Mouse (Mus musculus): ENCODE results near the gene Pitpna. TPM values are rescaled to one million over a fixed set of nuclear protein-coding genes. Genes with fewer than 3 reads are reported as not detected.

The Pitpna gene
- polyA plus RNA-seq, 1 experiment from 2014 or later, result 94.2 TPM

GRCm38 (mm10) chr11:75655621-75656545 is 68.0 kb downstream of the Pitpna start:
- Histone ChIP-seq H3K36me3 (ENCODE audit: control insufficient read depth, insufficient read depth, low read length) (0 out of 2 replicates have a peak, but pooled peaks cover 2% of the 10 kb centered on the region), H3K27me3 (replicated peaks; ENCODE audit: control insufficient read depth, insufficient read depth, low read length) (peaks cover 10% of the 10 kb centered on the region), H3K4me3 (ENCODE audit: low read depth, low read length) (peak overlapping the region; percentile 59), H3K4me2 (ENCODE audit: low read length) (peak overlapping the region; percentile 99), H3K4me1 (ENCODE audit: control insufficient read depth, insufficient read depth, low read length) (peaks cover 11% of the 10 kb centered on the region), H3K27ac (ENCODE audit: low read depth, low read length) (no peak overlapping the region), H3K9ac (ENCODE audit: low read length) (peak overlapping the region; percentile 73), H3K9me3 (replicated peaks; ENCODE audit: control insufficient read depth, low read length) (no peaks in the 10 kb centered on the region)
- WGBS, result 1% methylated on average over 77 of the region's 78 CpGs
- peak; percentile 42 for DNase-seq (ENCODE audit: low spot score)
- ATAC-seq, result peak; percentile 16; the same call in 1 of the 2 replicates

- Histone ChIP-seq H3K4me2 (ENCODE audit: low read length) (peak overlapping the region; percentile 99), H3K36me3 (ENCODE audit: control insufficient read depth, insufficient read depth, low read length) (0 out of 2 replicates have a peak, but pooled peaks cover 4% of the 10 kb centered on the region), H3K9ac (ENCODE audit: low read length) (peak overlapping the region; percentile 73), H3K27ac (ENCODE audit: low read depth, low read length) (no peak overlapping the region), H3K27me3 (replicated peaks; ENCODE audit: control insufficient read depth, insufficient read depth, low read length) (peaks cover 10% of the 10 kb centered on the region), H3K4me3 (ENCODE audit: low read depth, low read length) (peak overlapping the region; percentile 59), H3K9me3 (replicated peaks; ENCODE audit: control insufficient read depth, low read length) (no peaks in the 10 kb centered on the region), H3K4me1 (ENCODE audit: control insufficient read depth, insufficient read depth, low read length) (peaks cover 11% of the 10 kb centered on the region)
- DNase-seq (ENCODE audit: low spot score), result no peak
- 69% methylated on average over 19 of the region's 20 CpGs for whole genome bisulfite sequencing
- no peak for ATAC-seq
Observed at GRCm38 (mm10) chr11:75656621-75657590, 69.0 kb downstream of the Pitpna start.

GRCm38 (mm10) chr11:75657841-75658240 is 69.9 kb downstream of the Pitpna start:
- peaks cover 7% of the 10 kb centered on the region for H3K4me1 ChIP-seq (ENCODE audit: control insufficient read depth, insufficient read depth, low read length)
- no peak overlapping the region for H3K4me2 ChIP-seq (ENCODE audit: low read length)
- ATAC-seq, result no peak
- DNase-seq (ENCODE audit: low spot score), result no peak
- H3K9ac ChIP-seq (ENCODE audit: low read length), result no peak overlapping the region
- H3K36me3 ChIP-seq (ENCODE audit: control insufficient read depth, insufficient read depth, low read length), result 0 out of 2 replicates have a peak, but pooled peaks cover 4% of the 10 kb centered on the region
- H3K4me3 ChIP-seq (ENCODE audit: low read depth, low read length), result no peak overlapping the region
- no peak overlapping the region for H3K27ac ChIP-seq (ENCODE audit: low read depth, low read length)
- peaks cover 10% of the 10 kb centered on the region for H3K27me3 ChIP-seq (replicated peaks; ENCODE audit: control insufficient read depth, insufficient read depth, low read length)
- no peaks in the 10 kb centered on the region for H3K9me3 ChIP-seq (replicated peaks; ENCODE audit: control insufficient read depth, low read length)

GRCm38 (mm10) chr11:75658311-75658710 is 70.4 kb downstream of the Pitpna start:
- DNase-seq (ENCODE audit: low spot score), result no peak
- H3K9me3 ChIP-seq (replicated peaks; ENCODE audit: control insufficient read depth, low read length), result no peaks in the 10 kb centered on the region
- peaks cover 5% of the 10 kb centered on the region for H3K27me3 ChIP-seq (replicated peaks; ENCODE audit: control insufficient read depth, insufficient read depth, low read length)
- no peak overlapping the region for H3K27ac ChIP-seq (ENCODE audit: low read depth, low read length)
- no peak overlapping the region for H3K4me2 ChIP-seq (ENCODE audit: low read length)
- peaks cover 7% of the 10 kb centered on the region for H3K4me1 ChIP-seq (ENCODE audit: control insufficient read depth, insufficient read depth, low read length)
- WGBS, result 91% methylated on average over 13 of the region's 13 CpGs
- H3K36me3 ChIP-seq (ENCODE audit: control insufficient read depth, insufficient read depth, low read length), result 0 out of 2 replicates have a peak, but pooled peaks cover 4% of the 10 kb centered on the region
- no peak overlapping the region for H3K9ac ChIP-seq (ENCODE audit: low read length)
- no peak for ATAC-seq
- no peak overlapping the region for H3K4me3 ChIP-seq (ENCODE audit: low read depth, low read length)

- Histone ChIP-seq H3K9ac (ENCODE audit: low read length) (no peak overlapping the region), H3K4me2 (ENCODE audit: low read length) (no peak overlapping the region), H3K4me1 (ENCODE audit: control insufficient read depth, insufficient read depth, low read length) (peaks cover 3% of the 10 kb centered on the region), H3K27ac (ENCODE audit: low read depth, low read length) (no peak overlapping the region), H3K9me3 (replicated peaks; ENCODE audit: control insufficient read depth, low read length) (no peaks in the 10 kb centered on the region), H3K4me3 (ENCODE audit: low read depth, low read length) (no peak overlapping the region), H3K36me3 (ENCODE audit: control insufficient read depth, insufficient read depth, low read length) (0 out of 2 replicates have a peak, but pooled peaks cover 4% of the 10 kb centered on the region), H3K27me3 (replicated peaks; ENCODE audit: control insufficient read depth, insufficient read depth, low read length) (no peaks in the 10 kb centered on the region; the same call in none of the 2 replicates)
- ATAC-seq, result no peak
- no peak for DNase-seq (ENCODE audit: low spot score)
- 85% methylated on average over 14 of the region's 14 CpGs for WGBS
Observed at GRCm38 (mm10) chr11:75658996-75659750, 71.3 kb downstream of the Pitpna start.

GRCm38 (mm10) chr11:75660081-75660590 is 72.2 kb downstream of the Pitpna start:
- H3K9ac ChIP-seq (ENCODE audit: low read length), result no peak overlapping the region
- 0 out of 2 replicates have a peak, but pooled peaks cover 4% of the 10 kb centered on the region for H3K36me3 ChIP-seq (ENCODE audit: control insufficient read depth, insufficient read depth, low read length)
- no peak overlapping the region for H3K4me3 ChIP-seq (ENCODE audit: low read depth, low read length)
- H3K9me3 ChIP-seq (replicated peaks; ENCODE audit: control insufficient read depth, low read length), result no peaks in the 10 kb centered on the region
- ATAC-seq, result no peak
- H3K27ac ChIP-seq (ENCODE audit: low read depth, low read length), result no peak overlapping the region
- H3K27me3 ChIP-seq (replicated peaks; ENCODE audit: control insufficient read depth, insufficient read depth, low read length), result no peaks in the 10 kb centered on the region; the same call in 1 of the 2 replicates
- DNase-seq (ENCODE audit: low spot score), result no peak
- peaks cover 3% of the 10 kb centered on the region; the same call in 1 of the 2 replicates for H3K4me1 ChIP-seq (ENCODE audit: control insufficient read depth, insufficient read depth, low read length)
- no peak overlapping the region for H3K4me2 ChIP-seq (ENCODE audit: low read length)
- WGBS, result 97% methylated on average over 12 of the region's 12 CpGs

- Histone ChIP-seq H3K27me3 (replicated peaks; ENCODE audit: control insufficient read depth, insufficient read depth, low read length) (no peaks in the 10 kb centered on the region), H3K27ac (ENCODE audit: low read depth, low read length) (no peak overlapping the region), H3K9me3 (replicated peaks; ENCODE audit: control insufficient read depth, low read length) (no peaks in the 10 kb centered on the region), H3K4me1 (ENCODE audit: control insufficient read depth, insufficient read depth, low read length) (peaks cover 3% of the 10 kb centered on the region; the same call in 1 of the 2 replicates), H3K36me3 (ENCODE audit: control insufficient read depth, insufficient read depth, low read length) (peaks cover 10% of the 10 kb centered on the region; the same call in 1 of the 2 replicates), H3K4me2 (ENCODE audit: low read length) (no peak overlapping the region), H3K4me3 (ENCODE audit: low read depth, low read length) (no peak overlapping the region), H3K9ac (ENCODE audit: low read length) (no peak overlapping the region)
- WGBS, result 93% methylated on average over 21 of the region's 21 CpGs
- ATAC-seq (no peak), DNase-seq (ENCODE audit: low spot score) (no peak)
Observed at GRCm38 (mm10) chr11:75660941-75661800, 73.3 kb downstream of the Pitpna start.

Data from forebrain, embryonic 14.5 days (tissue).